Mouse (Mus musculus): ENCODE measurements at regions not wholly inside any gene's neighbourhood (a gene's known extent, or its start where the extent isn't known, plus 50 kb on each side); places are given as distances from the start of the nearest gene placed in this dataset.

GRCm38 (mm10) chr8:7011881-7012280, 1649.2 kb downstream of the Efnb2 start:
- Histone ChIP-seq H3K4me3 (replicated peaks; ENCODE audit: insufficient read depth, low read depth, low read length) (no peak overlapping the region), H3K27me3 (ENCODE audit: control insufficient read depth, insufficient read depth, low read length) (no peaks in the 10 kb centered on the region), H3K27ac (ENCODE audit: insufficient read depth, low read length) (no peak overlapping the region), H3K4me1 (ENCODE audit: control insufficient read depth, insufficient read depth, low read length) (no peaks in the 10 kb centered on the region)
- 77% methylated on average over 5 of the region's 5 CpGs for WGBS
- no peak for TF ChIP-seq CTCF (IDR thresholded peaks at IDR 0.05; ENCODE audit: borderline replicate concordance, insufficient read depth, low read depth, low read length)
- TF ChIP-seq POLR2A (IDR thresholded peaks at IDR 0.05; ENCODE audit: borderline replicate concordance, insufficient read depth, low read length) = no peak
- no peak for DNase-seq

- H3K4me1 ChIP-seq (ENCODE audit: control insufficient read depth, insufficient read depth, low read length) = no peaks in the 10 kb centered on the region
- no peak overlapping the region for H3K4me3 ChIP-seq (replicated peaks; ENCODE audit: insufficient read depth, low read depth, low read length)
- no peak for TF ChIP-seq CTCF (IDR thresholded peaks at IDR 0.05; ENCODE audit: borderline replicate concordance, insufficient read depth, low read depth, low read length)
- no peak for TF ChIP-seq POLR2A (IDR thresholded peaks at IDR 0.05; ENCODE audit: borderline replicate concordance, insufficient read depth, low read length)
- no peaks in the 10 kb centered on the region for H3K27me3 ChIP-seq (ENCODE audit: control insufficient read depth, insufficient read depth, low read length)
- no peak overlapping the region for H3K27ac ChIP-seq (ENCODE audit: insufficient read depth, low read length)
- whole genome bisulfite sequencing = 85% methylated on average over 2 of the region's 2 CpGs
- no peak for DNase-seq
These were observed 1669.5 kb downstream of the Efnb2 start for GRCm38 (mm10) chr8:6991516-6991915.

- Histone ChIP-seq H3K27ac (ENCODE audit: insufficient read depth, low read length) (no peak overlapping the region), H3K27me3 (ENCODE audit: control insufficient read depth, insufficient read depth, low read length) (no peaks in the 10 kb centered on the region), H3K4me1 (ENCODE audit: control insufficient read depth, insufficient read depth, low read length) (no peaks in the 10 kb centered on the region), H3K4me3 (replicated peaks; ENCODE audit: insufficient read depth, low read depth, low read length) (no peak overlapping the region)
- TF ChIP-seq CTCF (IDR thresholded peaks at IDR 0.05; ENCODE audit: borderline replicate concordance, insufficient read depth, low read depth, low read length) = no peak
- TF ChIP-seq POLR2A (IDR thresholded peaks at IDR 0.05; ENCODE audit: borderline replicate concordance, insufficient read depth, low read length) = no peak
- DNase-seq = no peak
- 82% methylated on average over 3 of the region's 3 CpGs for WGBS
These were observed 1671.5 kb downstream of the Efnb2 start for GRCm38 (mm10) chr8:6989359-6990095.

- no peaks in the 10 kb centered on the region for H3K4me1 ChIP-seq (ENCODE audit: control insufficient read depth, insufficient read depth, low read length)
- H3K27me3 ChIP-seq (ENCODE audit: control insufficient read depth, insufficient read depth, low read length) = no peaks in the 10 kb centered on the region
- no peak overlapping the region for H3K4me3 ChIP-seq (replicated peaks; ENCODE audit: insufficient read depth, low read depth, low read length)
- no peak overlapping the region for H3K27ac ChIP-seq (ENCODE audit: insufficient read depth, low read length)
- TF ChIP-seq CTCF (IDR thresholded peaks at IDR 0.05; ENCODE audit: borderline replicate concordance, insufficient read depth, low read depth, low read length) (no peak), POLR2A (IDR thresholded peaks at IDR 0.05; ENCODE audit: borderline replicate concordance, insufficient read depth, low read length) (no peak)
- DNase-seq = no peak
These were observed 1687.1 kb downstream of the Efnb2 start for GRCm38 (mm10) chr8:6973961-6974360.

- no peak for DNase-seq
- Histone ChIP-seq H3K4me3 (replicated peaks; ENCODE audit: insufficient read depth, low read depth, low read length) (no peak overlapping the region), H3K4me1 (ENCODE audit: control insufficient read depth, insufficient read depth, low read length) (no peaks in the 10 kb centered on the region), H3K27ac (ENCODE audit: insufficient read depth, low read length) (no peak overlapping the region), H3K27me3 (ENCODE audit: control insufficient read depth, insufficient read depth, low read length) (no peaks in the 10 kb centered on the region)
- TF ChIP-seq CTCF (IDR thresholded peaks at IDR 0.05; ENCODE audit: borderline replicate concordance, insufficient read depth, low read depth, low read length) (no peak), POLR2A (IDR thresholded peaks at IDR 0.05; ENCODE audit: borderline replicate concordance, insufficient read depth, low read length) (no peak)
- 63% methylated on average over 4 of the region's 4 CpGs for WGBS
These were observed 1697.8 kb downstream of the Efnb2 start for GRCm38 (mm10) chr8:6963006-6963799.

- no peak for DNase-seq
- TF ChIP-seq POLR2A (IDR thresholded peaks at IDR 0.05; ENCODE audit: borderline replicate concordance, insufficient read depth, low read length) (no peak), CTCF (IDR thresholded peaks at IDR 0.05; ENCODE audit: borderline replicate concordance, insufficient read depth, low read depth, low read length) (no peak)
- Histone ChIP-seq H3K27me3 (ENCODE audit: control insufficient read depth, insufficient read depth, low read length) (no peaks in the 10 kb centered on the region), H3K4me1 (ENCODE audit: control insufficient read depth, insufficient read depth, low read length) (no peaks in the 10 kb centered on the region), H3K27ac (ENCODE audit: insufficient read depth, low read length) (no peak overlapping the region), H3K4me3 (replicated peaks; ENCODE audit: insufficient read depth, low read depth, low read length) (no peak overlapping the region)
- 89% methylated on average over 5 of the region's 5 CpGs for whole genome bisulfite sequencing
These were observed 1703.0 kb downstream of the Efnb2 start for GRCm38 (mm10) chr8:6958086-6958485.

GRCm38 (mm10) chr8:6954251-6954650, 1706.8 kb downstream of the Efnb2 start:
- WGBS = 61% methylated on average over 7 of the region's 7 CpGs
- DNase-seq = no peak
- TF ChIP-seq CTCF (IDR thresholded peaks at IDR 0.05; ENCODE audit: borderline replicate concordance, insufficient read depth, low read depth, low read length) (no peak), POLR2A (IDR thresholded peaks at IDR 0.05; ENCODE audit: borderline replicate concordance, insufficient read depth, low read length) (no peak)

GRCm38 (mm10) chr8:6922467-6922866, 1738.6 kb downstream of the Efnb2 start:
- H3K4me1 ChIP-seq (ENCODE audit: control insufficient read depth, insufficient read depth, low read length) = no peaks in the 10 kb centered on the region
- H3K4me3 ChIP-seq (replicated peaks; ENCODE audit: insufficient read depth, low read depth, low read length) = no peak overlapping the region
- no peak overlapping the region for H3K27ac ChIP-seq (ENCODE audit: insufficient read depth, low read length)
- TF ChIP-seq CTCF (IDR thresholded peaks at IDR 0.05; ENCODE audit: borderline replicate concordance, insufficient read depth, low read depth, low read length) (no peak), POLR2A (IDR thresholded peaks at IDR 0.05; ENCODE audit: borderline replicate concordance, insufficient read depth, low read length) (no peak)
- no peaks in the 10 kb centered on the region for H3K27me3 ChIP-seq (ENCODE audit: control insufficient read depth, insufficient read depth, low read length)
- no peak for DNase-seq
- WGBS = 86% methylated on average over 1 of the region's 1 CpGs

More at GRCm38 (mm10) chr8:6954251-6954650, 1706.8 kb downstream of the Efnb2 start:
- H3K27ac ChIP-seq (ENCODE audit: insufficient read depth, low read length) = no peak overlapping the region
- H3K4me3 ChIP-seq (replicated peaks; ENCODE audit: insufficient read depth, low read depth, low read length) = no peak overlapping the region
- H3K4me1 ChIP-seq (ENCODE audit: control insufficient read depth, insufficient read depth, low read length) = no peaks in the 10 kb centered on the region
- H3K27me3 ChIP-seq (ENCODE audit: control insufficient read depth, insufficient read depth, low read length) = no peaks in the 10 kb centered on the region

All from cerebellum, adult 2 months (tissue).